Mouse (Mus musculus): ENCODE results near the gene Emc9.
A peak's percentile ranks its signal among the peaks of the same experiment; 100 is the strongest.

The Emc9 gene

GRCm38 (mm10) chr14:55590748-55591330, 5.7 kb upstream of the Emc9 start, which contains the start of gene Psme2:
Psme2 (minus strand) TSS chr14:55591113.
- peak; percentile 98 for DNase-seq (ENCODE audit: low spot score)

GRCm38 (mm10) chr14:55589771-55590448, 4.8 kb upstream of the Emc9 start:
- DNase-seq (ENCODE audit: low spot score) = no peak

GRCm38 (mm10) chr14:55589271-55589670, 4.2 kb upstream of the Emc9 start:
- DNase-seq (ENCODE audit: low spot score) = no peak

GRCm38 (mm10) chr14:55586149-55586548, 1.0 kb upstream of the Emc9 start:
- DNase-seq (ENCODE audit: low spot score) = no peak

GRCm38 (mm10) chr14:55585566-55585960, 461 bp upstream of the Emc9 start:
- no peak for DNase-seq (ENCODE audit: low spot score)

GRCm38 (mm10) chr14:55584303-55584701, 800 bp downstream of the Emc9 start:
- DNase-seq (ENCODE audit: low spot score) = no peak

GRCm38 (mm10) chr14:55581981-55582681, 3.0 kb downstream of the Emc9 start:
- no peak for DNase-seq (ENCODE audit: low spot score)

GRCm38 (mm10) chr14:55580731-55581130, 4.4 kb downstream of the Emc9 start:
- no peak for DNase-seq (ENCODE audit: low spot score)

GRCm38 (mm10) chr14:55579511-55580496, 5.3 kb downstream of the Emc9 start:
- no peak for DNase-seq (ENCODE audit: low spot score)

- peak; percentile 12 for DNase-seq (ENCODE audit: low spot score)
Measured at GRCm38 (mm10) chr14:55578668-55579269, 6.3 kb downstream of the Emc9 start.

- DNase-seq (ENCODE audit: low spot score) = peak; percentile 87
Measured at GRCm38 (mm10) chr14:55577871-55578667, 7.0 kb downstream of the Emc9 start, which contains the start of gene Psme1. Psme1 (plus strand) TSS chr14:55578123.

GRCm38 (mm10) chr14:55576376-55576775, 8.7 kb downstream of the Emc9 start:
- DNase-seq (ENCODE audit: low spot score) = no peak

GRCm38 (mm10) chr14:55575711-55576110, 9.4 kb downstream of the Emc9 start:
- no peak for DNase-seq (ENCODE audit: low spot score)

- no peak for DNase-seq (ENCODE audit: low spot score)
Measured at GRCm38 (mm10) chr14:55575302-55575701, 9.8 kb downstream of the Emc9 start, which contains the start of gene Fitm1. Fitm1 (plus strand) TSS chr14:55575617.

GRCm38 (mm10) chr14:55571760-55572159, 13.3 kb downstream of the Emc9 start:
- DNase-seq (ENCODE audit: low spot score) = no peak

GRCm38 (mm10) chr14:55570588-55570987, 14.5 kb downstream of the Emc9 start:
- DNase-seq (ENCODE audit: low spot score) = no peak

GRCm38 (mm10) chr14:55567496-55567895, 17.6 kb downstream of the Emc9 start:
- no peak for DNase-seq (ENCODE audit: low spot score)

- no peak for DNase-seq (ENCODE audit: low spot score)
Measured at GRCm38 (mm10) chr14:55565748-55566147, 19.4 kb downstream of the Emc9 start.

- DNase-seq (ENCODE audit: low spot score) = no peak
Measured at GRCm38 (mm10) chr14:55563249-55563648, 21.9 kb downstream of the Emc9 start.

- DNase-seq (ENCODE audit: low spot score) = no peak
Measured at GRCm38 (mm10) chr14:55561860-55562259, 23.2 kb downstream of the Emc9 start.
